Mouse (Mus musculus): Measurements from ENCODE around the gene Prickle3.
"Not testable (repeated sequence)": the region's sequence is repeated elsewhere in the genome, so short reads cannot be mapped to it uniquely, and the experiment has no call there.

Prickle3 gene

GRCm38 (mm10) chrX:7670921-7671623, 14.0 kb downstream of the Prickle3 start, which contains the start of gene Plp2:
Gene Plp2, minus strand, starts transcription at chrX:7671390.
- no peak for DNase-seq (ENCODE audit: low read depth, low spot score)

GRCm38 (mm10) chrX:7672739-7673138, 15.7 kb downstream of the Prickle3 start:
- DNase-seq (ENCODE audit: low read depth, low spot score) = no peak

- DNase-seq (ENCODE audit: low read depth, low spot score) = no peak
Observed at GRCm38 (mm10) chrX:7673578-7674281, 16.7 kb downstream of the Prickle3 start.

- no peak for DNase-seq (ENCODE audit: low read depth, low spot score)
Observed at GRCm38 (mm10) chrX:7674284-7675000, 17.4 kb downstream of the Prickle3 start.

GRCm38 (mm10) chrX:7675001-7675380, 17.9 kb downstream of the Prickle3 start:
- no peak for DNase-seq (ENCODE audit: low read depth, low spot score)

GRCm38 (mm10) chrX:7678986-7679385, 21.9 kb downstream of the Prickle3 start:
- no peak for DNase-seq (ENCODE audit: low read depth, low spot score)

- peak; percentile 69 for DNase-seq (ENCODE audit: low read depth, low spot score)
Observed at GRCm38 (mm10) chrX:7679405-7680056, 22.5 kb downstream of the Prickle3 start.

GRCm38 (mm10) chrX:7680057-7680412, 23.0 kb downstream of the Prickle3 start:
- no peak for DNase-seq (ENCODE audit: low read depth, low spot score)

GRCm38 (mm10) chrX:7680864-7681263, 23.8 kb downstream of the Prickle3 start, which contains the start of gene Magix:
Gene Magix, minus strand, starts transcription at chrX:7681251.
- DNase-seq (ENCODE audit: low read depth, low spot score) = no peak

- no peak for DNase-seq (ENCODE audit: low read depth, low spot score)
Observed at GRCm38 (mm10) chrX:7688321-7688720, 31.3 kb downstream of the Prickle3 start.

GRCm38 (mm10) chrX:7690486-7690885, 33.4 kb downstream of the Prickle3 start:
- no peak for DNase-seq (ENCODE audit: low read depth, low spot score)

GRCm38 (mm10) chrX:7692862-7693261, 35.8 kb downstream of the Prickle3 start:
- no peak for DNase-seq (ENCODE audit: low read depth, low spot score)

- DNase-seq (ENCODE audit: low read depth, low spot score) = no peak
Observed at GRCm38 (mm10) chrX:7696520-7696919, 39.5 kb downstream of the Prickle3 start.

GRCm38 (mm10) chrX:7696954-7697381, 39.9 kb downstream of the Prickle3 start, which contains the start of gene Gpkow:
Gene Gpkow, plus strand, starts transcription at chrX:7697131.
- DNase-seq (ENCODE audit: low read depth, low spot score) = peak; percentile 80

- not testable (repeated sequence) for DNase-seq (ENCODE audit: low read depth, low spot score)
Observed at GRCm38 (mm10) chrX:7713764-7714134, 56.7 kb downstream of the Prickle3 start.

- peak; percentile 85 for DNase-seq (ENCODE audit: low read depth, low spot score)
Observed at GRCm38 (mm10) chrX:7714135-7714899, 57.3 kb downstream of the Prickle3 start, which contains the start of gene Wdr45. Gene Wdr45, plus strand, starts transcription at chrX:7714333.

GRCm38 (mm10) chrX:7716058-7716457, 59.0 kb downstream of the Prickle3 start:
- not testable (repeated sequence) for DNase-seq (ENCODE audit: low read depth, low spot score)

Data from c-Kit-negative CD71-positive TER-119-positive erythroid progenitor cells, embryonic 14.5 days (primary cell).